Mouse (Mus musculus) CH12.LX (cell line): ENCODE measurements at regions not wholly inside any gene's neighbourhood (a gene's known extent, or its start where the extent isn't known, plus 50 kb on each side); places are given as distances from the start of the nearest gene placed in this dataset.

Experiments used
- DNase-seq: peaks from one replicate; pipeline ENCODE4 v3.0.0-alpha.2; 2013; ENCODE audit errors: extremely low read depth
- H3K27ac ChIP-seq: 2 replicates; pipeline ENCODE4 v1.5.1; 2012; ENCODE audit warnings: low read depth, mild to moderate bottlenecking, control low read depth, moderate library complexity; ENCODE audit not compliant: insufficient read depth
- H3K27me3 ChIP-seq: replicated peaks from 2 replicates; pipeline ENCODE3; 2012; ENCODE audit warnings: inconsistent platforms
- H3K36me3 ChIP-seq, 2 experiments: replicated peaks in 1 of 2; 2 replicates each; pipeline versions ENCODE3 to v1.6.1; 2012; ENCODE audit warnings: inconsistent platforms in 1 of 2, low read length in 1 of 2, mild to moderate bottlenecking in 1 of 2, mixed read lengths in 1 of 2, moderate library complexity in 1 of 2; ENCODE audit not compliant: control insufficient read depth in 1 of 2, insufficient read depth in 1 of 2
- H3K4me1 ChIP-seq, 2 experiments: 2 replicates each; pipeline ENCODE4 v1.6.1; 2012; ENCODE audit warnings: inconsistent platforms in 1 of 2, moderate library complexity in 1 of 2; ENCODE audit not compliant: insufficient read depth in 2 of 2, control insufficient read depth in 1 of 2
- H3K4me2 ChIP-seq: 2 replicates; pipeline ENCODE4 v1.6.1; 2012; ENCODE audit warnings: low read depth, mild to moderate bottlenecking, control low read depth; ENCODE audit not compliant: poor library complexity, insufficient read depth, severe bottlenecking
- H3K4me3 ChIP-seq, 3 experiments: fragments of 150-350 bp in 1 of 3; sonication (generic) in 1 of 3; replicated peaks in 1 of 3; 2 replicates each; pipeline versions ENCODE3 to v1.5.1; 2011 to 2012; ENCODE audit warnings: low read depth in 2 of 3, low read length in 2 of 3, mild to moderate bottlenecking in 2 of 3, moderate library complexity in 2 of 3, control low read depth in 1 of 3, improper control_type of control experiment in 1 of 3, inconsistent platforms in 1 of 3, mixed read lengths in 1 of 3; ENCODE audit not compliant: poor library complexity in 1 of 3
- H3K79me2 ChIP-seq: replicated peaks from 2 replicates; pipeline ENCODE4 v1.6.1; 2012; ENCODE audit warnings: mild to moderate bottlenecking, moderate library complexity; ENCODE audit not compliant: control insufficient read depth, poor library complexity, insufficient read depth, severe bottlenecking; ENCODE audit errors: extremely low read depth
- H3K9ac ChIP-seq: 2 replicates; pipeline ENCODE4 v1.6.1; 2012; ENCODE audit warnings: low read depth, mild to moderate bottlenecking, control low read depth, moderate library complexity; ENCODE audit not compliant: insufficient read depth
- H3K9me3 ChIP-seq: replicated peaks from 2 replicates; pipeline ENCODE3; 2012; ENCODE audit warnings: low read length, inconsistent platforms, mixed read lengths
- CHD1 ChIP-seq: IDR thresholded peaks from 2 replicates; pipeline ENCODE4 v1.6.1; 2012; ENCODE audit warnings: low read depth, low read length, improper control_type of control experiment, inconsistent platforms
- CTCF ChIP-seq, 2 experiments: IDR thresholded peaks in 1 of 2; conservative IDR thresholded peaks in 1 of 2; 2 replicates each; pipeline ENCODE4 v1.5.1; 2011 to 2012; ENCODE audit warnings: low read depth in 2 of 2, low read length in 2 of 2, improper control_type of control experiment in 1 of 2, inconsistent platforms in 1 of 2, mild to moderate bottlenecking in 1 of 2, moderate library complexity in 1 of 2
- ELF1 ChIP-seq: IDR thresholded peaks from 2 replicates; pipeline ENCODE4 v1.6.1; 2014; ENCODE audit warnings: low read depth, mild to moderate bottlenecking, inconsistent platforms, low read length, improper control_type of control experiment
- EP300 ChIP-seq: IDR thresholded peaks from 2 replicates; pipeline ENCODE4 v1.6.1; 2011; ENCODE audit warnings: low read length, improper control_type of control experiment
- GABPA ChIP-seq: IDR thresholded peaks from 2 replicates; pipeline ENCODE4 v1.6.1; 2012; ENCODE audit warnings: low read depth, low read length, improper control_type of control experiment, inconsistent platforms; ENCODE audit not compliant: insufficient replicate concordance
- KAT2A ChIP-seq: IDR thresholded peaks from 2 replicates; pipeline ENCODE4 v1.6.1; 2012; ENCODE audit warnings: low read length, improper control_type of control experiment, inconsistent platforms; ENCODE audit not compliant: insufficient replicate concordance
- MAX ChIP-seq: IDR thresholded peaks from 2 replicates; pipeline ENCODE4 v1.6.1; 2011; ENCODE audit warnings: low read length, improper control_type of control experiment
- MAZ ChIP-seq: IDR thresholded peaks from 2 replicates; pipeline ENCODE4 v1.6.1; 2012; ENCODE audit warnings: low read depth, mild to moderate bottlenecking, inconsistent platforms, low read length, improper control_type of control experiment, moderate library complexity
- MXI1 ChIP-seq: IDR thresholded peaks from 2 replicates; pipeline ENCODE4 v1.6.1; 2011; ENCODE audit warnings: mild to moderate bottlenecking, low read depth, low read length, improper control_type of control experiment
- NRF1 ChIP-seq: IDR thresholded peaks from 2 replicates; pipeline ENCODE4 v1.6.1; 2014; ENCODE audit warnings: low read depth, mild to moderate bottlenecking, inconsistent platforms, low read length, improper control_type of control experiment, moderate library complexity
- POLR2AphosphoS2 ChIP-seq: IDR thresholded peaks from 2 replicates; pipeline ENCODE4 v1.6.1; 2011; ENCODE audit warnings: low read depth, low read length, improper control_type of control experiment
- SMC3 ChIP-seq: IDR thresholded peaks from 2 replicates; pipeline ENCODE4 v1.6.1; 2011; ENCODE audit warnings: low read depth, low read length, improper control_type of control experiment
- TCF12 ChIP-seq: IDR thresholded peaks from 2 replicates; pipeline ENCODE4 v1.6.1; 2014; ENCODE audit warnings: low read depth, mild to moderate bottlenecking, inconsistent platforms, low read length, improper control_type of control experiment
- UBTF ChIP-seq: IDR thresholded peaks from 2 replicates; pipeline ENCODE4 v1.6.1; 2012; ENCODE audit warnings: low read depth, mild to moderate bottlenecking, inconsistent platforms, low read length, improper control_type of control experiment, moderate library complexity
- USF2 ChIP-seq: conservative IDR thresholded peaks from 2 replicates; pipeline ENCODE4 v1.6.1; 2011; ENCODE audit warnings: low read depth, low read length, improper control_type of control experiment
- ZMIZ1 ChIP-seq: IDR thresholded peaks from 2 replicates; pipeline ENCODE4 v1.6.1; 2012; ENCODE audit warnings: low read depth, mild to moderate bottlenecking, inconsistent platforms, low read length, improper control_type of control experiment
- ZNF384 ChIP-seq: IDR thresholded peaks from 2 replicates; pipeline ENCODE4 v1.6.1; 2012; ENCODE audit warnings: low read depth, low read length, improper control_type of control experiment, inconsistent platforms
- dilution Hi-C: fragments of 300-500 bp; cut with MboI; formaldehyde crosslinking; loops from 2 replicates; pipeline ENCODE4 v1.14.3; 2020; ENCODE audit warnings: low sequenced_read_pairs; ENCODE audit not compliant: extremely low pct_unique_long_range_greater_than_20kb, extremely low pct_ligation_motif_present
- in situ Hi-C: fragments of 300-500 bp; cut with MboI; formaldehyde crosslinking; loops from 3 replicates; pipeline ENCODE4 v1.14.3; 2019; ENCODE audit warnings: low sequenced_read_pairs, low pct_ligation_motif_present, low pct_unique_long_range_greater_than_20kb, mixed read lengths

GRCm38 (mm10) chr9:118204456-118204855, 54.5 kb upstream of the Cmc1 start:
- Histone ChIP-seq H3K4me1 (peaks cover 0 to 3% of the 10 kb centered on the region in 2 experiments; a peak in 3 of 4 replicates), H3K79me2 (no peaks in the 10 kb centered on the region), H3K9me3 (peaks cover 10% of the 10 kb centered on the region), H3K4me3 (no peak overlapping the region), H3K4me2 (no peak overlapping the region), H3K27ac (no peak overlapping the region), H3K9ac (no peak overlapping the region), H3K27me3 (no peaks in the 10 kb centered on the region), H3K36me3 (no peaks in the 10 kb centered on the region)
- TF ChIP-seq USF2 (no peak), POLR2AphosphoS2 (no peak), UBTF (no peak), TCF12 (no peak), SMC3 (no peak), GABPA (no peak), ELF1 (no peak), ZMIZ1 (no peak), MAX (no peak), MXI1 (no peak), CHD1 (no peak), KAT2A (no peak)
- in situ Hi-C loops (no loop called here), dilution Hi-C loops (no loop called here)
- DNase-seq, result no peak

- in situ Hi-C loops (no loop called here), dilution Hi-C loops (no loop called here)
- no peak for DNase-seq
- peaks cover 10% of the 10 kb centered on the region for H3K9me3 ChIP-seq
- H3K4me3 ChIP-seq, result no peak overlapping the region
- no peaks in the 10 kb centered on the region for H3K79me2 ChIP-seq
- no peaks in the 10 kb centered on the region for H3K4me1 ChIP-seq
- no peak overlapping the region for H3K4me2 ChIP-seq
- no peak overlapping the region for H3K9ac ChIP-seq
- H3K36me3 ChIP-seq, result no peaks in the 10 kb centered on the region
- H3K27ac ChIP-seq, result no peak overlapping the region
- H3K27me3 ChIP-seq, result no peaks in the 10 kb centered on the region
- TF ChIP-seq MAZ (no peak), NRF1 (no peak), ZNF384 (no peak), CTCF (conservative IDR thresholded peaks at IDR 0.05 in 1 of 2, IDR thresholded peaks at IDR 0.05 in 1 of 2; ENCODE audit: low read depth in 2 of 2, low read length in 2 of 2) (no peak), GABPA (no peak), EP300 (no peak)
Observed at GRCm38 (mm10) chr9:118206483-118206882, 56.5 kb upstream of the Cmc1 start.
